Mouse (Mus musculus): ENCODE data around the gene Mybpc2.

Mybpc2 gene

GRCm38 (mm10) chr7:44524502-44524901 is at the start of gene Mybpc2:
Gene Mybpc2, minus strand, starts transcription at chr7:44524656.
- no peak for DNase-seq (ENCODE audit: low read depth, low spot score)

- peak; percentile 78 for DNase-seq (ENCODE audit: low read depth, low spot score)
These were observed 48.6 kb upstream of the Mybpc2 start for GRCm38 (mm10) chr7:44572956-44573484.

- DNase-seq (ENCODE audit: low read depth, low spot score): peak; percentile 94
These were observed 47.8 kb upstream of the Mybpc2 start, which contains the start of gene Napsa for GRCm38 (mm10) chr7:44572213-44572701. Gene Napsa, plus strand, starts transcription at chr7:44572380.

DNA sequence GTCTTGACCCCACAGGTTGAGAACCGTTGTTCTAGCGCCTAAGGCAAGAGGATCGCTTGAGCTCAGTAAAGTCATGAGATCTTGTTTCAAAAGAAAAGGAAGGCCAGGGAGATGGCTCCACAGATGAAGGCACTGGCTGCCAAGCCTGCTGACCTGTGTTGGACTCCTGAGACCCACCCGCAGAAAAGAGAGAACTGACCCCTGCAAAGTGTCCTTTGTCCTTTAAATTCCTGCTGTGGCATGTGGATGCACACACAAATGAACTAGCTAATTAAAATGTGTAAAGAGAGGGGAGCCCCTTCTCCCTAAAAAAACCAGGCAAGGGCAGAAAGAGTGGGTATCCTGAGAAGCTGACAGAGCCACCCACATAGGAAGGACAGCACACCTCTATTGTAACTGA is 47.4 kb upstream of the Mybpc2 start:
- no peak for DNase-seq (ENCODE audit: low read depth, low spot score)

DNA sequence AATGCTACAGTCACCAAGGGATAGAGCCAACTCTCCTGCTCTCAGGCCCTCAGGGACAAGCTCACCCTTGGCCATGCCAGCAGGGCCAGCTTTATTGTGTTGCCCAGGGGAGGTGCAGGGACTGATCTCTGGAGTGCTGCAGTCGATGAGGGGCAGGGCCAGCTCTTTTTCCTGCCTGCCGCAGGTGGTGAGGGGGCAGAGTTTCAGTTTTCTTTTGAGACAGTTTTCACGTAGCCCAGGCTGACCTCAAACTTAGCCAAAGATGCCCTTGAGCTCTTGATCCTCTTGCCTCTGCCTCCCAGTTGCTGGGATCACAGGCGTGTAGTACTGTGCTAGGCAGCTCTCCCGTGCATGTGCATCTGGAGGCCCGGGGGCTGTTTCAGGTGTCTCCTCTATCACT is 46.5 kb upstream of the Mybpc2 start:
- DNase-seq (ENCODE audit: low read depth, low spot score): peak; percentile 80

DNA sequence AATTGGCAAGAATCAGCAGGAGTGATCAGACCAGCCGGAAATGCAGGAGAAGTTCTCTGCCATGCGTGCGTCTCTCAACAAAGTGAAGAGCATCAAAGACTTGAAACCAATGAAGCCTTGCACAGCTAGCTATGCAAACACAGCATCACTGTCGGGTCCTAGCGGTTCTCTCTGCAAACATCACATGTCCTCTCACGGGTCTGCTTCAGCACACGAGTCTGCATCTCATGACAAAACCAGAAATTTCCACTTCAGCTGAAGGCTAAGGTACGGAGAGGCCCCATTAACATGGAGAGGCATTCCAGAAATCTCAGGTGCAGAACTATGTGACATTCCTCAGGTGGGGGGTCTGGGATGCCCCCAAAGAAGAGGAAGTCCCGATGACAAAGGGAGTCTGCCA is 44.3 kb upstream of the Mybpc2 start:
- no peak for DNase-seq (ENCODE audit: low read depth, low spot score)

DNA sequence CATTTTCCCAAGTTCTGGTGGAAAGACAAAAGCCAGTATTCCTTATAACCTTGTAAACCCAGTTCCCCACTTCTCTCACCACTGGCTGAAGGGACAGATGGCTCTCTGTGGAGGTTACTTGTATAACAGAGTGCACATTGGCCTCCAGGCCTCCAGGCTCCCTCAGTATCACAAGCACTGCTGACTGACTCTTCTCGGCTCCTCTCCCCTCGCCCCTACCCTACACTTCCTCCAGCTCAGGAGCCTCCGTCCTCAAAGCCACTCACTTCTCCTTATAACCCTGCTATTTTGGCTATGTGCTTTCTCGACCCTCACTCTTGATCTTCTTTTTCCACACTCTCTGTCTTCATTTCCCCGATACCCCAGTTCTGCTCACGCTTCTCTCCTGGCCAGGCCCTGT is 41.0 kb upstream of the Mybpc2 start:
- DNase-seq (ENCODE audit: low read depth, low spot score): peak; percentile 40

DNA sequence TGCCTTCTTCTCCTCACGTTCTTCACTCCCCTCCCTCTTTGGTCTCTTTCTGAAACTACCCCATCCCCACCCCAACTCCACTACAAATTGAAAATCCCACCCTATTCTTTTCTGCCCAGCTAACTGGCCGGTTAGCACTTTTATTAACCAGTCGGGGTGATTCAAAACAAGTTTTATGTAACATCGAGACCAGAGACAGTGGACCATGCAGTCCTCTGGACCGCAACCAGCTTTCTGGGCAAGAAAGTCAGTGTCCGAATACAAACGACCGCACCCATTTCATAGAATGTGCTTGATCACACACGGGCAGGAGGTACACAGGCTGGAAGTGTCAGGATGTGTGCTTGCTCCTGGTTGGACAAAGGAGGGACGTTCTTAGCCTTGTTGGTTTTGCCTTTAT is 40.0 kb upstream of the Mybpc2 start:
- DNase-seq (ENCODE audit: low read depth, low spot score): no peak

- no peak for DNase-seq (ENCODE audit: low read depth, low spot score)
These were observed 38.8 kb upstream of the Mybpc2 start for GRCm38 (mm10) chr7:44563284-44563683.

- DNase-seq (ENCODE audit: low read depth, low spot score): peak; percentile 88
These were observed 36.3 kb upstream of the Mybpc2 start for GRCm38 (mm10) chr7:44560435-44561400.

DNA sequence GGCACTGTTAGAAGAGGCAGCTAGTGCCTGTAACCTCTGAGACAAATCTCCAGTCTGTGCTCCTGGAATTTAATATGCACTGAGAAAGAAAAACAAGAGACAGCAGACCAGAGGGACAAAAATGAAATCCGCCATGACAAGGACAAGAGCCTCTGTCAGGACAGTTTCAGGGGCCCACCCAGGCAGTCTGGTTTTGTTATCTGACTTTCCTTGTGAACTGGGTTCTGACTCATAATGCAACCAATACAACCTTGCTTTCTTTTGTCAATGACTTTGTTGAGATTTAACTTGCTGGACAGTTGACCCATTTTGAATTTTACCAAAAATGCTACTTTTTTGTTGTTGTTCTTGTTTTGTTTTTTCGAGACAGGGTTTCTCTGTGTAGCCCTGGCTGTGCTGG is 33.2 kb upstream of the Mybpc2 start:
- no peak for DNase-seq (ENCODE audit: low read depth, low spot score)

DNA sequence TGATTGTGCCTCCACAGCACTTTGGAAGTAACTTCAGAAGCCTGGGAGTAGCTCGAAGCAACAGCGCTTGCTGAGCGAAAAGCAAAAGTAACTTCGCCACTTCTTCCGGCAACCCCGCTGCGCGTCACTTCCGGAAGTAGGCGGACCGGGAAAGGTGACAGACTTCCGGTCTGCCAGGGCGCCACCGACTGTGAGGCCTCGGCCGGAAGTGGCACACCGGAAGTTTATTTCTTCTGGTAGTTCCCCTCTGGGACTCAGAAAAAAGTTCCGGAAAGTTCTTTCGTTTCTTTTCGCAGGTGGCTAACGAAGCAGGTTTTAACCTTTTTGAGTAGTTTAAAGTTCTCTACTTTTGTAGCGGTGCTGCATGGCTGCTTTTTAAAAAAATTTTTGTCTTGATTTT is 29.4 kb upstream of the Mybpc2 start, which contains the start of gene Nr1h2:
Gene Nr1h2 (minus strand): TSS at position 126 of the 400 bp plus-strand sequence.
- peak; percentile 97 for DNase-seq (ENCODE audit: low read depth, low spot score)

DNA sequence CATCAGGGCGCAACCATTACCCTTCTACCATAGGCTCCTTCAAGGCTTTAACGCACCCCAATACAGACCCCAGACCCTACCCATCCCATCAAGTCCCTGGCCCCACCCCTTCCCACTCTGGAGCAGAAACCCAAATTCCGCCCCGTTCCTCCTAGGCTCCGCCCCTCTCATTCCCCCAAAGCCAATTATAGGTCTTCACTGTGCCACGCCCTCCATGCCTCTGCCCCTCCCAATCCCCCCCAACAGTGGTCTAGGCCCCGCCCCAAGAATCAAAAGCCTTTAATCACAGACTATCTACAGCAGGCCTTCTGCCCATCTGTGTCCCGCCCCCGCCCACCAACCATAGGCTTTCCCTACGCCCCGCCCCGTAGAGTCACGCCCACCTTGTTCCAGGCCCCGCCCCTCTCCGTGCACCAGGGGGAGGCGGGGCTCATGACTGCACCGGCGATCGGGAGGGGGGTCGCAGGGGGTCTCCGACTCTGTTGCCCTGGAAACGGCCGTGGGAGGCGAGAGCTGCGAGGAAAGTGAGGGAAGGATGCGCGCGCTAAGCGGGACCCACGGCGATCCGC is 28.8 kb upstream of the Mybpc2 start:
- DNase-seq (ENCODE audit: low read depth, low spot score): peak; percentile 96

DNA sequence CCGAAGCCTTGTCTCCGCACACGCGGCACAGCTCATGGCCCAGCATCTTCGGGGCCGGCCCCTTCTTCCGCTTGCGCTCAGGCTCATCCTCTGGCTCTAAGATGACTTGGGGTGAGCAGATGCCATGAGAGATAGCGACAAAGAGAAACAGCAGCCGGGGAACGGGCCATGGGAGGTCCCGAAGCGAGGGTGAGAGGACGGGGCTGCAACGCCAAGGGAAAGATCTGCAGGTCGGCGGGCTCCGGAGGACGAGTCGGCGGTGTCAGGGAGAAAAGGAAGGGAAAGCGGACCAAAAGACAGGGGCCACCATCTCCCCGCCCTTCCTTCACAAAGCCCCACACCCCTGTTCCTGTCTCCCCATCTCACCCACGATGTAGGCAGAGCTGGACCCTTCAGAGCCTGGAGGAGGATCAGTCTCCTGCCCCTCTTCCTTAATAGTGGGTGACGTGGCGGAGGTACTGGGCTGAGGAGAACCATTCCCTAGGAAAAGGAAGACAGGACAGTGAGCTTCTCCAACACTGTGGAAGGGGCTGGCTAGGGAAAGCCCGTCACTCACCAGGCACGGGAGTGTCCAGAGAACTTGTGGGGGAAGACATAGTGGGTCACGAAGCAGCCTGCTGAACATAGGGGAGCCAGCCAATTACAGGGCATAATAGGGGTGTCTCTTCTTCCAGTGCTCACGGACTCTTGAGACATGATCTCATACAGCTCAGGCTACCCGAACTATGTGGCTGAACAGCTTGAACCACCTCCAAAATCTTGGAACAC is 27.9 kb upstream of the Mybpc2 start:
- no peak for DNase-seq (ENCODE audit: low read depth, low spot score)

DNA sequence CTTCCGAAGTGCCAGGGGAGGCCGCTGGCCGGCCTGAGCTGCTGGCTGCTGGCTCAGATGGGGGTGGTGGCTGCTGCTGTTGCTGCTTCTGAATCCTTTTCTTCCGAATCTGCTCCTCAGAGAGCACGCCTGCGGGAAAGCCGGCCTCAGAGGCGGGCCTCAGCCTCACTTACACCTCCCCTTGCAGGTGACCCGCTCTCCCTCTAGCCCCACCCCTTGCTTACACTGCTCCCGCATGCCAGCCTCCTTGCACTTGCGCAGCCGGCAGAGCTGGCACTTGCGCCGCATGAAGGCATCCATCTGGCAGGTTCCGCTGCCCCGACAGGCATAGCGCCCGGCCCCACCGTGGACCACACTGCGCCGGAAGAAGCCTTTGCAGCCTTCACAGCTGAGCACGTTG is 27.3 kb upstream of the Mybpc2 start:
- DNase-seq (ENCODE audit: low read depth, low spot score): no peak

GRCm38 (mm10) chr7:44551301-44551700 is 26.8 kb upstream of the Mybpc2 start:
- no peak for DNase-seq (ENCODE audit: low read depth, low spot score)

DNA sequence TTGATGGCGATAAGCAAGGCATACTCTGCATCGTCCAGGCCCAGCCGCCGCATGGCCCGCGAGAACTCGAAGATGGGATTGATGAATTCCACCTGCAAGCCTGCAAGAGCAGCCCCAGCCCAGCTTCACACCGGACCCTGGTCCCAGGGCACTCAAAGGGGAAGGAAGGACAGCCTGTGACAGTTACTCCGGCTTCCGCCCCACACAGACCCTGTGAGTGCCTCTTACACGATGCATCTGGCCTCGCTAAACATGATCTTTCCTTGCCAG is 25.9 kb upstream of the Mybpc2 start:
- DNase-seq (ENCODE audit: low read depth, low spot score): no peak

DNA sequence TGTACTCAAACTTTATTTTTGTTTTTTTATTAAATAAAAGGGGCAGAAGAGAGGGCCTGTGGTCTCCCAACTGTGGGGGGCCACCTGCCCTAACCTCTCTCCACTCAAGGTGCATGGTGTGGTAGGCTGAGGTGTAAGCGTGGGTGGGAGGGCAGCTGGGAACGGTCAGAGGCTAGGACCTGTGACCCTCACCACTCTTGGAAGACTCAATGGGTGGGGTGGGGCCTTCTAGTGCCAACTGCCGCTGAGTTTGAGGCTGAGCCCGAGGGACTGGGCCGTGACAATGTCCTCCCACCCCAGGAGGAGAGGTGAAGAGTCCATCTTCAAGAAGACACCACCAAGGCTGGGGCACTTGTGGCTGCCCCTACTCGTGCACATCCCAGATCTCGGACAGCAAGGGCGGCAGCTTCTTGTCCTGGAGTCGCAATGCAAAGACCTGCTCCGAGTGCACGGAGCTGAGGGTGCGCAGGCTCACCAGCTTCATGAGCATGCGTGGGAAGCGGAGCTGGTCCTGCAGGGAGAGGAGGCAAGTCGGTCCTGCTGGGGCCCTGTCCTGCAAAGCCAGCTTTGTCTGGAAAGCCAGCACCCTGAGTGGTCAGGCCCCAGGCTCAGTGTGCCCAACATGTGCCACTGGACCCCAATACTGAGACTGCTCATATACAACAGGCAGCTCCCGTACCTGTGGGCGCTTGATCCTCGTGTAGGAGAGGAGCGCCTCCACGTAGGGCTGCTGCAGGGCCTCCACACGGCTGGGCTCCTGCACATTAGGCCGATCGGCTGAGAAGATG is 25.4 kb upstream of the Mybpc2 start:
- DNase-seq (ENCODE audit: low read depth, low spot score): no peak

DNA sequence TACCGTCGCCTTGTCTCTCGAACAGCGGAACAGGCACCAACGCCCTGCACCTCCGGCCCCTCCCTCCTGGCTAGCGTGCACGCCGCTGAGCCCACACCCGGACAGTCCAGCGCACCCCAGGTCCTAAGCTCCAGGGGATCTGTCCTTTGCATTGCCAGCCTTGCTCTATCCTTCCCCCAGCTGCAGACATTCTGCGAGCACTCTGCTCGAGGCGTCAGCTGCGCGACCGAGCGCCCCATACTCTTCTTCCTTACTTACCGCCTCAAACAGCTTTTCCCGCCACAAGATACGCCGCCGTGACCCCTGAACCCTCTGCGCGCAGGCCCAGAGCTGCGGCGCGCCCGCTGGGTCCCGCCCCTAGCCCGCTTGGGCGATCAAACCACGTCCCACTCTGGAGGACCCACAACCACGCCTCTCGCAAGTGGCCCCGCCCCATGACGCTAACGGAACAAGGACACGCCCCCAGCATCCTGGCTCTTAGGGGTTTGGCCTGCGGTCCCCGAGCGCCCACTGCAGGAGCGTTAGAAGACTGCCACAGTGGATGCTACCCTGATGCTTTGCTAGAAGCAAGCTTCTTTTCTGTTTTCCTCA is 24.1 kb upstream of the Mybpc2 start, which contains the start of gene Pold1:
Gene Pold1 (minus strand): TSS at position 353 of the 591 bp plus-strand sequence.
- peak; percentile 100 for DNase-seq (ENCODE audit: low read depth, low spot score)

GRCm38 (mm10) chr7:44547725-44548124 is 23.3 kb upstream of the Mybpc2 start:
- peak; percentile 67 for DNase-seq (ENCODE audit: low read depth, low spot score)

DNA sequence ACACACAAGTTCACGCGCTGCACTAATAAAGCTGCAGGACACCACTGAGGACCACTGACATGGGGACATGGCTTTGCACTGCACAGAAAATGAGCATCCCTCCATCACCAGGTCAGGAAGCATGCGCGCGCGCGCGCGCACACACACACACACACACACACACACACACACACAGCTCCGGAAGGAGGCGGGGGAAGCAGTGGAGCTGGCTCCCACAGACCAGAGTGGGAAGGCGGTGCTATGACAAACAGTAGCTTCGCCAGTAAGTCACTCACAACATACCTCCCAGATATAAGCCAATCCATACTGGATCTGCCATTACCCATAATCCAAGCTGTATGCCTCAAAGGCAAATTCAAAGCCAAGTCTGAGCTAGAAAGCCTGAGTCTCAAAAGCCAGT is 22.6 kb upstream of the Mybpc2 start:
- DNase-seq (ENCODE audit: low read depth, low spot score): no peak

Data from A20 (cell line).